Mouse (Mus musculus): ENCODE measurements around the gene Nsf. TPM values are rescaled to one million over a fixed set of nuclear protein-coding genes. Genes with fewer than 3 reads are reported as not detected.
"Not testable (repeated sequence)": the region's sequence is repeated elsewhere in the genome, so short reads cannot be mapped to it uniquely, and the experiment has no call there.

The Nsf gene
- total RNA-seq, 2 experiments from 2014 or later: 15.9 to 23.5 TPM

DNA sequence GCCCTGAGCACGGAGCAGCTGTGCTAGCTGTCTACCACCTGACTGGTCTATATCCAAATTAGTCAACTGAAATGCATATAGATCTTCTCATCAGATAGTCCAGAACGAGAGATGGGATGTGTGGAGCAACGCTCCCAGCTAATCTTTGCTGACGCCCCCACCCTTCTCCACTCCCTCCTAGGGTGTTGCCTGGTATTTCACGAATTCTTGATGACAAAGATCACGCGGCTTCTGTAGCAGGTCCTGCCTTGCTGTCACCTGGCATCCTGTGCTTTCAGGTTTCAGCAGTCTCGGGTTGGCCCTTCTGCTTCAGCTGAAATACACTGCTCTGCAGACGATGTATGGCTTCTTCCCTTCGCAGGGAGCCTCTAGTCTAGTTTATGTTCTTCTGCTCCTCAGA lies 61.0 kb downstream of the Nsf start:
- no peak for DNase-seq

DNA sequence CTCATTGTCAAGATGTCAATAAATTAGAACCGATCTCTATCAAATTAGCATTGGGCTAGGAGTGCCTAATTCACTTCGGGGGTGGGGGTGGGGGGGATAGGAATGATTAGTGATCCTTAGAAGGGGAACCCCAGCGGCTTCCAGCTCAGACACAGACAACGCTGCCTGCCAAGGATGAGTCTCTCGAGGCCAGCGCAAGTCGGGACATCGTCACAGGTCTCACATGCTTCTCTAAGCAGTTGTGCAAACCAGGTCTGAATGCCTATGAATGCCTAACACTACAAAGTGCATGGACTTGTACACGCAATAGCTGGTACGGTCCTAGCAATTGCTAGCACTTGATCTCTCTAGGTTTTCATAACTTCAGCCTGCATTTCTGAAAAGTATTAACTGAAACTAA lies 62.1 kb downstream of the Nsf start:
- DNase-seq: no peak

DNA sequence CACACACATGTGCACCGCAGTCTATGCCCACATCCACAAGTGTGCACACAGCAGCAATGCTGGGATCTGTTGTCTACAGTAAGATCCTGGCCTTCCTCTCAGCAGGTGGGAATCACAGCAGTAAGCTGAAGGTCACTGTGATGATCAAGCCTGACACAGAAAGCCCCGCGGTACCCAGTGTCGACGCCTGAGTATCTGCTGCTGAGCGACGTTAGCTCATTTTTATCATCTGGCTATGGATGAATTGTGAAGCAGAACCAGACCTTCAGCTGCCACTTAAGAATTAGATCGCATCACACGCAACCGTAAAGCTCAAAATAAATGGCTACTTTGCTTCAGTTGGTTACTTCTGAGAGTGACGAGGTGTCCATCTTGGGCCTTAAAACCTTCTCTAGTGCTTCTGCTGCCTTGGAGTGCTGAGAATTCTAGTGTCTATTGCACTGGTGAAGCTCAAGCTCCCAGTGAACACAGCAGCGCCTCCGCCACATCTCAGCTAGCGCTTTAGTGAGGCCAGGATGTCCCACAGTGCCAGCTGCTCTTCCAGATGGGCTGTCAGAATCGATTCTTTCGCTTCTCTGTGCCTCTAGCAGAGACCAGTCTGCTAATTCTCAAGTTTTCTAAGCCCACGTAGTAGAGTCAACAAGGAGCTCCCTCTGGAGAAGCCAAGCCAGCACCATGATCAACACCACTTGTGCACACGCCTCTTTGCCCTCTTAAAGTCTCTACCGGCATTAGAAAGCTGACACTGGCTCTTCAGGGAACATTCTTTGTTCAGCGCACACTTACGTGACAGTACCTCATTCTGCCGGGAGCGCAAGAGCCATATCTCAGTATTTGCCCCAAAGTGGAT lies 63.3 kb downstream of the Nsf start:
- no peak for DNase-seq

DNA sequence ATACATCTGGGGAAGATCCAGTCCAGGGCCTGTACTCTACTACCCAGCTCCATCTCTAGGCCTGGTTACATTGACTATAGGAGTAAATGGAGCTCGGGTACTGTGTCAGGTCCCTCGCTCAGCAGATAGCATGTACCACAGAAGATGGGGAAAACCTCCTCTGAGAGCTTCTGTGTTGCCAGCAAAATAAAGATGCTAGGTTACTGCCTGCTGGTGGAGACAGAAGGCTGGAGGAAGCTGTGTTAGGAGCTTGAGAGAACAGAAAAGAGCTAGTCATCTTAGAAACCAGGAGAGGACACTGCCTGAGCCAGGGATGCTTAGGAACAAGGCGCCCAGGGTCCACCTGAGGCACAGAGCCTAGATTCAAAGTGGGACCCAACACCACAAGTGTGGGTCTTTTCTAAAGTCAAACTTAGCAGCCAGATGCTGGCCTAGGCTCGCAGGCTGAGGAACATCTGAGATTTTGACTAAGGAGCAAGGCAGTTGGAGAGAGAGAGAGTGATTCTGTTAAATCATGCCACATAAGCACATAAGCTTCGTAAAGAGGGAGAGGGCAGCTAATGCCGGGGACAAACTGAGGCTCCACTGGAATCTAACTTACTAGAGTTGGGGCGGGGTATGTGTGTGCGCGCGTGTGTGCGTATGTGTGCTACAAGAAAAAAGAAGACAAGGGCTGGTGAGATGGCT lies 66.0 kb downstream of the Nsf start:
- DNase-seq: no peak

DNA sequence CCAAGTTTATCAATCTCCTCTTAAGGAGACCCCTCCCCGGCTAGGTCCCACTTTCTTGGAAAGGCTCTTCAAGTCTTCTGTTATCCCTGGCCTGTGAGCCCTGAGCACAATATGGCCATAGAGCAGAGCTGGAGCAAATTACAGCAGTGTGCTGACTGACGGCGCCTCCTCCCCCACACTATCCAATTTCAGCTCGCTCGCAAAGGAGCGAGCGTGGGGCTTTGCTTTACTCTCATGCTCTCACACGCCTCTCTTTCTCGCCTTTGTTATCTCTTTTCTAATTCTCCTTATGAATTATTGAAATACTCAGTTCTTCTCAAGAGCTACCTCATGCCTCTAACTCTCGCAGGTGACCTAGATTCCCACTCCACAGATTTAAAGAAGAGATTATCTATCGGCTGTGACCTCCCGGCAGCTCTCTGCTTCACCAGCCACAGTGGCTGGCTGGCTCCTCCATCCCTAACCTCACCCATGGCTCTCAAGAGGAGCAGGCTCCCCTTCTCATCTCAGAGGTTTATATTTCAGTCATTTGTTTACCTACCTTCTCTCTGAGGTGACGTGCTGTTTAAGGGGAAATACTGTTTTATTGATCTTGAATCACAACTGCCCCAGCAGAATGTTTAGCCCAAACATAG lies 69.0 kb downstream of the Nsf start:
- no peak for DNase-seq

DNA sequence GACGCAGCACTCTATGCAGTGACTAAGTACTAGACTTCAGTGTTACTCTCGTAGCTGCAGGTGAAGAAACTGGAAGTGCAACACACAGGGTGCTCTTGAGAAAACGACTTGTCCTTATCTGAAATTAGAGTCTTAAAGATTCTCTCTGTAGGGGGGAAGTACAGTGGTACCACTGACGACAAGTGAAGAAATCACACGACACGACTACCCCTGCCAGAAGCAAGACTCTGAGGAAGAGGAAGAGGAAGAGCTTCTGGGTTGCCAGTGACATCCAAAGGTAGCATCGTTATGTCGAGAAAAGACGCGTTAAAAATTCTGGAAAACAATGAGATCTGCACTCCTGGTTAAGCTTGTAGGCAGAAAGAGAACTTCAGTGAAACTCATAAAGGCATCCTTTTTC lies 70.1 kb downstream of the Nsf start:
- DNase-seq: no peak

DNA sequence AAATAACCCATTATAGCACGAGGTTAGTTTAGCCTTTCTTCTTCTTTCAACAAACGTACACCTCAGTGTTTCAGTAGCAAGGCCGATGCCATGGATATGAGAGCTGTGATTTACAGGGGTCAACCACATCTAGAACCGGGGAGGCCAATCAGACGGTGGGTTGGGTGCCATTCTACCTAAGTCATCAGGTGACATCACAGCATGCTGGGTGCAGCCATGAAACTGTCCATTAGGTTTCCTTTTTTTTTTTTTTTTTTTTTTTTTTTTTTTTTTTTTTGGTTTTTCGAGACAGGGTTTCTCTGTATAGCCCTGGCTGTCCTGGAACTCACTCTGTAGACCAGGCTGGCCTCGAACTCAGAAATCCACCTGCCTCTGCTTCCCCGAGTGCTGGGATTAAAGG lies 74.4 kb downstream of the Nsf start:
- not testable (repeated sequence) for DNase-seq

DNA sequence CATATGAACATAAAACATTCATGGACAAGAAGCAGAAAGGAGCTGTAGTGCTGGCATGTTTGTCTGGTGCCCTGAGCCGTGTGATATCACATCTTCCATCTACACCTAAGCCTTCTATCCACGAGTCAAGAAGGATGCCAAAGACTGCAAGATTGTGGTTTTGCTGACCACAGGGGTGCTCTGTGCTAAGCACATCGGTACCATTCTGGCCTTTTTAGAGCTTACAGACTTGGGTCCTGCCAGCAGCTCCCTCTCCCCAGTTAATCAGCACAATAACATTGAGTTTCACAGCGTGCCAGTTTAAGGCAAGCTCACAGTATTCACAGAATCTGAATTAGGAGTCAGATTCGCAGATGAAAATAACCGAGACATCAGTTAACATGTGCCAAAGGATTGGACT lies 75.4 kb downstream of the Nsf start:
- no peak for DNase-seq

DNA sequence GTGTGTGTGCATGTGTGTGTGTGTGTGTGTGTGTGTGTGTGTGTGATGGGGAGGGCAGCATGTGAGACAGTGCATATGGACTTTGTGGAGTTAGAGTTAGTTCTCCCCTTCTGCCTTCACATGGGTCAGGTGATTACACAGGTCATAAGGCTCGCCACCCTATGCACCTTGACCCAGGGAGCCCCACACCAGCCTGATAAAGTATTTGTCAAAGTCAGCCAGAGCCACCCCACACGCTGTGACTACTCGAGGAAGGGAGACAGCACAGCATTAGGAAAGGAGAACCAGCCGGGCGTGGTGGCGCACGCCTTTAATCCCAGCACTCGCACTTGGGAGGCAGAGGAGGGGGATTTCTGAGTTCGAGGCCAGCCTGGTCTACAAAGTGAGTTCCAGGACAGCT lies 83.5 kb downstream of the Nsf start:
- DNase-seq: no peak

DNA sequence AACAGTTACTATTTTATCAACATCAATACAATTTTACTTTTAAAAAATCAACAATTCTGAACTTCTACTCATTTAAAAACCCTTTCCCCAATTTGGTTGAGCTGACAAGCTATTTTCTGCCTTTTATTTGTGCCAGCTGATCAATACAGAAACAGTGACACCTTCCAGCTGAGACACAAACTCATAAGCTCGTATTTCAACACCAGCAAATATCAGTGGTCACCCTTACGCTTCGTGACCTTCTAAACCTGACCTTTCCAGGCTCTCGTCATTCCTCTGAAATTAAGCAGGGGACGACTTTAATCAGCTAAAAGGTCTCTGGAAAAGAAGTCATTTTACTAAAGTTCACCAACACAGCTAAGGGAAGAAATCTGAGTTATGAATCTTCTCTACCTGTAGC lies 86.2 kb downstream of the Nsf start:
- no peak for DNase-seq

DNA sequence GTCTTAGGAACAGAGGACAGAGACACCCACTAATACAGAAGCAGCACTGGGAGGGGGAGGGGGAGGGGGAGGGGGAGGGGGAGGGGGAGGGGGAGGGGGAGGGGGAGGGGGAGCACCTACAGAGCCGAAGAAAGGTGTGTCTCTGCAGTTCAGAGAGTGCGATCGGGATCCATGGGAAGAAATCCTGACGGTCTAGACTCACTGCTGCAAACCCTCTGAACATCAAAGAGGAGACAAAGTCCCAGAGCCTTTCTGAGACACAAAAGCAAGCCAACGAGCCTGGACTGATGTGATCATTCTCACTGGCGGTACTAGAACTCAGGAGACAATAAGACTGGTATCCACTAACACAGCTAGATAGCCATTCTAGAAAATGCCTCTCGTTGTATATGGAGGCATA lies 88.5 kb downstream of the Nsf start:
- DNase-seq: no peak

DNA sequence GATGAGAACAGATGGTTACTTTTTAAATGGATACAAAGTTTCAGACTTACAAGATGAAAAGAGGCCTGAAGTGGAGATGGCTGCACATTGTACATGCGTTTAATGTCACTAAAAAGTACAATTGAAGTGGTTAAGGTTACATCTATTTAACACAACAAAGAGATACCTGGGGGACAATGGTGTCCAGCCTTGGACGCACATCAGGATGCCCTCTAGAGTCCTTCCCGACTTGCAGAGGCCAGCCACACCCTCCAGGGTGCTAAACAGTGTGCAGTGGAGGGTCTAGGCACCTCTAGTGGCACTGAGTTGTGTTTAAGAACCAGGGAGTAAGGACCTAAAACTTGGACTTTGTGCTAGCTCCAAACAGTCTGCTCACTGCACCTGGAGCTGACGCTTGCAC lies 89.4 kb downstream of the Nsf start:
- DNase-seq: no peak

DNA sequence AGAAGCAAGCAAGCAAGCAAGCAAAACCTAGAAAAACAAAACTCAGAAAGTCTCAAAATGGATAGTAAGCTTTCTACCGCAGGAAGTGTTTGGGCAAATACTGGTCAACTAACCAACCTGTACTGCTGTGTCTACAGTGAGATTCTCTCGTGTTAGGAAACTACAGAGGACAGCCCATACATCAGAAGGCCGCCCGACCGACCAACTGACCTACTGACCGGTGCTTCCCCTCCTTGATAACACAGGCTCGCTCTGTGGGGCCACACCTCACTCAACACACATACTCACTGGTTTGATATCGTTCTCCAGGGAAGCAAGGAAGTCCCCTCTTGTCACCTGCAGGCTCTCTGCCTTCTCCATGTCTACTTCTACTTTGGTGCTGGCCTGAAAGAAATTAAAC lies 90.9 kb downstream of the Nsf start:
- DNase-seq: no peak

DNA sequence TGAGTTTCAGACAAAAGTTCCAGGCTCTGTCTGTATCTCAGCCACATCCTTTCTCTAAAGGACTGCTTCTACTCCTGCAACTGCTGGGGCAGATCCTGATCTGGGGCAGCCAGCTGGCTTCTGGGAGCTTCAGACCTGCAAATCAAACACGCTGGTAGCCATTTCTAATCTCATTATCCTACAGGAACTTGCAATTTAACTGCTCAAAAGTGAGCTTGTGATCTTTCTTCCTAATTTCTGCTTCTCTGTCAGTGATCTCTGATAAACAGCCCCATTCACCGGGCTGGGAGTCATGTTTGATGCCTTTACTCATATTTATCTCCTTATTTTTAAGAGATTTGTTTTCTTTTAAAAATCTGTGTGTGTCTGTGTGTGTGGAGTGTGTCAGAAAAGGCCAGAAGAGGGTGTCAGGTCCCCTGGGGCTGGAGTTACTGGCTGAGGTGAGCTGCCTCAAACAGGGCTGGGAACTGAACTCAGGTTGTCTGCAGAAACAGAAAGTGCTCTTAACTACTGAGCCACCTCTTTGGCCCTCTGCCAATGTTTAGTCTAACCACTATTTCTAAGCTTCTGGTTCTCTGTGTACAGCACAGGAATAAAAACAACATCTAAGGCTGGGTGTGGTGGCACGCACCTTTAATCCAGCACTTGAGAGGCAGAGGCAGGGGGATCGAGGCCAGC lies 93.8 kb downstream of the Nsf start:
- no peak for DNase-seq

DNA sequence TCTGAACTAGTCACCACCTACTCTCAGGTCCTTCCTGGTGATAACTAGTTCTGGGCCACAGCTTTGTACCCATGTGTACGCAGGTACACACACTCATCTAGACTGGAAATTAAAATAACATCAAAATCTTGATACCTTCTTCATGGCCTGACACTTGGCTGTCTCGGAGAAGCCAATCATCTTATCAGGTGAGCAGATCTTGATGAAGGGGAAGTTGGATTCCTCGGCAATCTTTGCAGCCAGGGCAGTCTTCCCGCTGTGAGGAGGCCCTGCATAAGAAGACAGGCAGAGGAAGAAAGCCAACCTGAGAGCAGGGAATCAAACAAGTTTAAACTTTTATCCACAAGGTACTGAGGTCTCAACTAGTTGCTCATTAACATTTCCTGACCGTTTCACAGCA lies 95.1 kb downstream of the Nsf start:
- DNase-seq: no peak

DNA sequence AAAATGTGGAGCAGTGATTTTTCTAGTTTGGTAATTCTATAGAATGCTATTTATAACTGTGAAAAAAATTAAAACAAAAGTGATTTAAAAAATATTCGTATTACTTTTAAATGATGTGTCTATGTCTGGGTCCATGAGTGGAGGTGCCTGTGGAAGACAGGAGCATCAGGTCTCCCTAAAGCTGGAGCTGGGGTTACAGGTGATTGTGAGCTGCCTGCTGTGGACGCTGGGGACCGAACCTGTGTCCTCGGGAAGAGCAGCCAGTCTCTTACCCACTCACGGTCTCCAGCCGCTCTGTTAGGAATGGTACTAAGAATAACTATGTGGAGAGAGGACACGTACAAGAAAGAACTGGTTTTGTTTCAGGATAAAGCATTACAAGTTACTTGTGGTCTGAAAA lies 97.2 kb downstream of the Nsf start:
- DNase-seq: no peak

DNA sequence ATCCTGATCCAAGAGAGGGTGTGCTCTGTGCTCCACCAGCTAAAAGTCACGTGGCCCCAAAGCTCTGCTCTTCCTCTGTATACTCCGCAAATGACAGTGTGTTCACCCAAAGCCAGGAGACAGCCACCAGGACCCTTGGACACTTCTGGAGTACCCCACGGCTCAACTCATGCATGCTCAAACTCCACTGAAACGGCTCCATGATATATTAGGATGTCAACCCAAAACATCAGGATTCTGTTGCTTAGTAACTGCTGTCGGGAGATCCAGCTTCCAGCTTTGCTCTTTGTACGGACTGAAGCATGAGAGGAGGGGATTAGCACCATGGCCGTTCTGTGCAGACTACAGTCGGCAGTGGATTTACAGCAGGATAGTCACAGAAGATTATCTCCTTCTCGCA lies 99.6 kb downstream of the Nsf start:
- DNase-seq: no peak

DNA sequence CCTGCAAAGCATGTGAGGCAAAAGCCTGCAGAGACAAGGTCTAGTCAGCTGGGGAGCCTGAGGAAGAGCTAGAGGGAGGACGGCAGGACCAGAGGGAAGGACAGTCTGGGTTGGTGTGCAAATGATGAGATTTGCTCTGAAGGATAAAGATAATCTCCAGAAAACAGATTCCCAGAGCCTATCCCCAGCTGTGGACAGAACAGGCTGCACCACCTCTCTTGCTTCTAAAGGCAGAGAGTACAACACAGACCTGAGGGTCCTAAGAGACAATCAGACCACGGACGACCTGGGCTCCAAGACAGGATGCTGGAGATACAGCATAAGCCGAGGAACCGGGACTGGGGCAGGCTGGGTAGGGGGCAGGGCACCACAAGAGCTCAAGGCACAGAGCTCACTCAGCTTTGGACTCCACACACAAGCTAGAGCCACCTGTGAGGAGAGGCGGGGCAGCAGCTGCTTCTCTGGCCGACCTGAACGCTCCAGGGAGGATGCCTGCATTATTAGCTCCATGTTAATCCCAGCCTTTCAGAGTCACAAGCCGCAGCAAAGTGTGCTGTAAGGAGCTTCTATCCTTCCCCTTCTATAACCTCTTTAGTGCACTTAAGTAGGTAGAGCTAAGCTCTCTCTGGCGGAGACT lies 100.5 kb downstream of the Nsf start:
- no peak for DNase-seq

DNA sequence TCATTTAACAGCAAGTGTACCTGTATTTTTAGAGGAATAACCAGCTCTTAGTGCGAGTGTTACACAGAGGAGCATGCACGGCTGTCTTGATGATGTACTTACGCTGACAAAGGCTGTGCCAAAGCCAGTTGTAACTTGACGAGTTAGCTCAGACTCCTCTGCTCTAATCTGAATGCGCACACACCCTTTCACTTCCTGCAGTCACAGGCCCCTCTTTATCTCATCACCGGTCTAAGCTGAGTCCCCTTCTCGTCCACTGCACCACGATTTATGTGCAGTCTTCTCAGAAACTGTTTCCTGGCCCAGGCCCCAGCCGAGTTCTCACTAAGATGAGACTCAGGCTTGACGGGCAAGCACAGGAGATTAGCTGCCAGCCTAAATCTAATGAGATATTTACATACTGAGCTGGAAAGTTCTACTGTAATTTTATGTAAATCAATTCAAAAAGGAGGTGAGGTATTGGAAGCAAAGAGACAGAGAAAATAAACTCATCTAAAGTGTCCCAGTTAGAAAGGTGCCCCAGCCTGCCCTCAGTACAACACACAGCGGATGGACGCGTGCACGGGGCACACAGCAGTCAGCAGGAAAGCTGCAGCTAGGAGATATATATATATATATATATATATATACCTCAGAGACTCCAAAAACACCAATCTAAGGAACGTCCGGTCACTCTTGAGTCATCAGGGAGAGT lies 101.1 kb downstream of the Nsf start:
- no peak for DNase-seq

DNA sequence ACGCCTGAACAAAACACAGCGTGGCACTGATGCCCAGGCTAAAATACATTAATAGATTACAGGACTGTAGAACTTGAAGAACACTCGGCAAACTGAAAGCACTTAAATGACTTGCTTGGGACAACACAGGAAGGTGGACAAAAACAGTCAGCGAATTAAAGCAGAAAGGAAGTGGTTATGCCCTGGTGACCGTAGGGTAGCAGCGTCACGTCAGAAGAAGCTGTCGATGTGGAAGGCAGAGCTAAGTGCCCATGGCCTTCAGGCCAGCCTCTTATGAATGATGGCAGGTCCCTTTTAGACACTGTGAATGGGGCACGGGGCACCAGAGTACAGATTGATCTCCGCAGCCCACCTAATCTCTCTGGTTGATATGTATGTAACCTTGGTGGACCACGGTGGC lies 105.6 kb downstream of the Nsf start:
- no peak for DNase-seq

DNA sequence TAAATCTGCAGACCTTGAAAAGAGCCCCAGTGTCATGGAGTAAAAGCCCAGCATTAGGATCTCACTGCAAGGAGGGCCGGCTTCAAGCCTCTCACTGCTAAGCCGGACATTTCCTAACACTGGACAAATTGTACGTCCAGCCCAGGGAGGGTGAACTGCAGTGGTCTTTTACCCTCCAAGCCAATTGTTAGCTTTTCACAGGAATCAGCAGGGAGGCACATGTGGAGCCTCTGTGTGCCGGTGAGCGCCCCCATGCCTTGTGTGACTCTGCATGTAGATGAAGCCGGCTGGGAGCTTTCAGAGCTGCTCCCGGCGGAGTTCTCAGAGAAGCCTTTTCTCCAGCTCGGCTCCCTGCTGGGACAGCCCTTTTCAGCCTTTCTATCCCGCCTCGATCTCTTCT lies 113.0 kb downstream of the Nsf start:
- no peak for DNase-seq

DNA sequence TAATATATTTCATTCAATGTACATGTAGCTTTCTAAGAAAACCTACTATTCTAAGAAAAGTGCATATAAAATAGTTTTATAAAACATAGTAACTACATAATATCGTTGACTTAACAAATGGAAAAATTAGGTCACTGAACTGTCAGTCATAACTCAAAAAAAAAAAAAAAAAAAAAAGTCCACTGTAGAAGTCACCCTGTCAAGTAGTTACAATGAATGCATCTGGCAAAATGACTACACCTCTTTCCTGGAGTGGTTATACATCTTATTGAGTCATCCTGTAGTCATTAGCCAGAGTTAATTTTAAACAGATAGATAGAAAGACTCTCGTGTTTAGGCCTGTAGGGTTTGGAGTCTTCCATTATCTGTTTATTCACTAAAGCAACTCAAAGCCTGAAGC lies 114.9 kb downstream of the Nsf start:
- no peak for DNase-seq
